Comparison of ENCODE assay signal across 16 mouse cellular contexts in the genomic region with DNA sequence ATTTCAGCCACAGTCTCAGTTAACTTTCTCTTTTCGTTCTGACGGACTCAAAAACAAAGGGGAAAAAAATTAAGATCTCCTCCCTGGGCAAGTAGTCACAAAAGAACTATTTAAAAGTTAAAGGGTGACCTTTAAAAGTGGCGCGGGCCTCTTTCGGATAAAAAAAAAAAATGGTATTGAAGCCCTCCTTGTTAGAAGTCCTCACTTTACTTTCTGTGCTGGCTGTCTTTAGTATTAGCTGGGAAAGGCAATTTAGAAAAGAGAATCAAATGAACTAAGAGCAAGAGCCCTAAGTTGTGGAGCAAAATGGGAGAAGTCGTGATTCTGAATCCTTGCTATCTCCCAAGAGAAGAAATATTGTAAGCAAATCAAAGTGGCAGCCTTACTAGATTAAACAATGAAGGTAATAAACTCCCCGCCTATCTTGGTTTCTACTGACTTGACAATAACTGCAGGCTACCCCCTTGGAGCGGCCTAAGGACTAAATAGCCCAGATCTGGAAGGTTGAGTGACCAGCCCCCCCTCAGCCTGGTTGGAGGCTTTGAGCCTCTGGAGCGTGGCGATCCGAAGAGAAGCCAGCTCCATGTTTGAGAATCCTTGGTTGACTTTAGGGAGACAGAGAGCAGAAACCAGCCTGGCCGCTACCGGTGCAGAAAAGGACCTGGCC. TPM values are rescaled to one million over a fixed set of nuclear protein-coding genes. Genes with fewer than 3 reads are reported as not detected.
A peak's percentile ranks its signal among the peaks of the same experiment; 100 is the strongest.
DNase-seq lines count a peak whose midpoint lies in the region; ATAC-seq and TF ChIP-seq lines count a peak whose summit lies in the region.
"Had no signal": no experiment of that assay in that cellular context is flagged by ENCODE, and none has a peak within 500 bp of the region (broad histone marks: within the 10 kb centered on the region; RNA-seq: fewer than 3 reads in every experiment).

No protein-coding gene starts in this region.

- peaks cover 12% of the 10 kb centered on the region for H3K4me1 ChIP-seq in hindbrain, embryonic 10.5 days (replicated peaks)
- H3K4me1 ChIP-seq in hindbrain, embryonic 12.5 days = 0 out of 2 replicates have a peak, but pooled peaks cover 3% of the 10 kb centered on the region
- H3K4me1 ChIP-seq in midbrain, embryonic 10.5 days = peaks cover 31% of the 10 kb centered on the region
- no peaks in the 10 kb centered on the region for H3K4me1 ChIP-seq in midbrain, postnatal 0 days (ENCODE audit: insufficient read depth, low read length)
- no peaks in the 10 kb centered on the region for H3K4me1 ChIP-seq in forebrain, postnatal 0 days (ENCODE audit: insufficient read depth)
- H3K4me1 ChIP-seq: hindbrain, embryonic 15.5 days had no signal

- H3K9me3 ChIP-seq in hindbrain, embryonic 10.5 days = no peaks in the 10 kb centered on the region
- H3K9me3 ChIP-seq in hindbrain, embryonic 12.5 days (replicated peaks) = no peaks in the 10 kb centered on the region
- no peaks in the 10 kb centered on the region for H3K9me3 ChIP-seq in midbrain, embryonic 10.5 days (replicated peaks)
- no peaks in the 10 kb centered on the region for H3K9me3 ChIP-seq in midbrain, postnatal 0 days (ENCODE audit: low read length)
- no peaks in the 10 kb centered on the region for H3K9me3 ChIP-seq in forebrain, postnatal 0 days (ENCODE audit: low read length)
- H3K9me3 ChIP-seq: hindbrain, embryonic 15.5 days had no signal

- WGBS in hindbrain, embryonic 10.5 days = 16% methylated on average over 13 of the region's 13 CpGs
- WGBS in hindbrain, embryonic 12.5 days = 19% methylated on average over 13 of the region's 13 CpGs
- WGBS in midbrain, embryonic 10.5 days = 16% methylated on average over 13 of the region's 13 CpGs
- 17% methylated on average over 13 of the region's 13 CpGs for WGBS in midbrain, postnatal 0 days
- 15% methylated on average over 13 of the region's 13 CpGs for WGBS in forebrain, postnatal 0 days

- ATAC-seq in hindbrain, embryonic 12.5 days (ENCODE audit: low FRiP score) = no peak
- ATAC-seq in midbrain, postnatal 0 days (ENCODE audit: low FRiP score) = no peak
- ATAC-seq in forebrain, postnatal 0 days = no peak; the same call in 1 of the 2 replicates
- ATAC-seq: Patski had no signal

- peak overlapping the region; percentile 34 for H3K4me3 ChIP-seq in hindbrain, embryonic 10.5 days
- no peak overlapping the region for H3K4me3 ChIP-seq in hindbrain, embryonic 12.5 days
- H3K4me3 ChIP-seq in midbrain, embryonic 10.5 days = peak overlapping the region; percentile 42
- H3K4me3 ChIP-seq in midbrain, postnatal 0 days (ENCODE audit: low read depth, low read length) = no peak overlapping the region
- no peak overlapping the region for H3K4me3 ChIP-seq in forebrain, postnatal 0 days (ENCODE audit: low read depth, low read length)
- H3K4me3 ChIP-seq: hindbrain, embryonic 15.5 days had no signal

- no peaks in the 10 kb centered on the region for H3K36me3 ChIP-seq in hindbrain, embryonic 10.5 days
- H3K36me3 ChIP-seq in hindbrain, embryonic 12.5 days = no peaks in the 10 kb centered on the region
- H3K36me3 ChIP-seq in midbrain, embryonic 10.5 days = no peaks in the 10 kb centered on the region
- H3K36me3 ChIP-seq in midbrain, postnatal 0 days (ENCODE audit: insufficient read depth, low read length) = no peaks in the 10 kb centered on the region
- H3K36me3 ChIP-seq in forebrain, postnatal 0 days (ENCODE audit: insufficient read depth) = no peaks in the 10 kb centered on the region
- H3K36me3 ChIP-seq: hindbrain, embryonic 15.5 days had no signal

- peaks cover 99% of the 10 kb centered on the region for H3K27me3 ChIP-seq in hindbrain, embryonic 10.5 days (ENCODE audit: insufficient read depth, poor library complexity, severe bottlenecking)
- peaks cover 92% of the 10 kb centered on the region for H3K27me3 ChIP-seq in hindbrain, embryonic 12.5 days
- peaks cover 100% of the 10 kb centered on the region for H3K27me3 ChIP-seq in midbrain, embryonic 10.5 days (ENCODE audit: low read depth, poor library complexity, severe bottlenecking)
- H3K27me3 ChIP-seq in midbrain, postnatal 0 days (ENCODE audit: insufficient read depth, low read length) = peaks cover 86% of the 10 kb centered on the region
- H3K27me3 ChIP-seq in forebrain, postnatal 0 days (ENCODE audit: insufficient read depth, low read length) = peaks cover 82% of the 10 kb centered on the region

- TF ChIP-seq CTCF in midbrain, postnatal 0 days (IDR thresholded peaks at IDR 0.05) = no peak
- no peak for TF ChIP-seq CTCF in forebrain, postnatal 0 days (IDR thresholded peaks at IDR 0.05; ENCODE audit: low read depth)

- H3K4me2 ChIP-seq in hindbrain, embryonic 12.5 days (replicated peaks) = no peak overlapping the region; the same call in 1 of the 2 replicates
- no peak overlapping the region for H3K4me2 ChIP-seq in midbrain, postnatal 0 days (ENCODE audit: low read depth, low read length, poor library complexity, severe bottlenecking)
- peak overlapping the region; percentile 1; the same call in 1 of the 2 replicates for H3K4me2 ChIP-seq in forebrain, postnatal 0 days (ENCODE audit: low read depth)
- H3K4me2 ChIP-seq: hindbrain, embryonic 15.5 days had no signal

- no peak for DNase-seq in hindbrain, embryonic 10.5 days (ENCODE audit: low spot score)
- DNase-seq in midbrain, embryonic 10.5 days (ENCODE audit: low spot score) = no peak
- DNase-seq in midbrain, postnatal 0 days (ENCODE audit: low spot score) = no peak
- DNase-seq in forebrain, postnatal 0 days = peak; percentile 4
- DNase-seq in right cerebral cortex, postnatal 25 days = no peak
- DNase-seq in spleen, postnatal 10 days (ENCODE audit: low spot score in 2 of 2) = no peak
- DNase-seq in layer of hippocampus, adult 8-10 months (ENCODE audit: low spot score in 2 of 2) = no peak
- DNase-seq: adrenal gland, adult 8-10 months; cerebellum, adult 11-12 months; thymus, postnatal 25 days had no signal

- no peak overlapping the region for H3K27ac ChIP-seq in hindbrain, embryonic 10.5 days
- H3K27ac ChIP-seq in hindbrain, embryonic 12.5 days = no peak overlapping the region
- H3K27ac ChIP-seq in midbrain, embryonic 10.5 days (replicated peaks) = peak overlapping the region; percentile 58
- H3K27ac ChIP-seq in midbrain, postnatal 0 days (ENCODE audit: low read depth, low read length) = no peak overlapping the region
- no peak overlapping the region for H3K27ac ChIP-seq in forebrain, postnatal 0 days (ENCODE audit: low read depth, low read length)
- H3K27ac ChIP-seq: hindbrain, embryonic 15.5 days had no signal

- H3K9ac ChIP-seq in hindbrain, embryonic 12.5 days = no peak overlapping the region
- no peak overlapping the region for H3K9ac ChIP-seq in midbrain, postnatal 0 days (replicated peaks; ENCODE audit: low read length, poor library complexity, severe bottlenecking)
- H3K9ac ChIP-seq in forebrain, postnatal 0 days = no peak overlapping the region
- H3K9ac ChIP-seq: hindbrain, embryonic 15.5 days had no signal

RNA-seq across cellular contexts. Expression of gene Nkx2-1, which starts 17.5 kb away (rescaled TPM):
- 3.2 and 3.6 TPM in 2 replicates for polyA plus RNA-seq in hindbrain, embryonic 10.5 days (2016; fragmentation: Nextera tagmentation; extraction: Ambion mirVana)
- 0.12 and 1.7 TPM in 2 replicates for polyA plus RNA-seq in hindbrain, embryonic 12.5 days (2016; fragmentation: Nextera tagmentation; extraction: Ambion mirVana)
- 9.1 and 9.4 TPM in 2 replicates for polyA plus RNA-seq in midbrain, embryonic 10.5 days (2016; fragmentation: Nextera tagmentation; extraction: Ambion mirVana)
- 0.19 and 1.6 TPM in 2 replicates for total RNA-seq in midbrain, postnatal 0 days (2014; rRNA removed)
- 5.1 and 7.6 TPM in 2 replicates for polyA plus RNA-seq in midbrain, postnatal 0 days (2015; fragmentation: Nextera tagmentation; extraction: Ambion mirVana)
- total RNA-seq in forebrain, postnatal 0 days (2014; rRNA removed) = 2.9 and 10.3 TPM in 2 replicates
- 3.8 and 7.2 TPM in 2 replicates for polyA plus RNA-seq in forebrain, postnatal 0 days (2015; fragmentation: Nextera tagmentation; extraction: Ambion mirVana)
- total RNA-seq in layer of hippocampus, adult 8-10 months (2022) = under 1 TPM; 0.26 to 0.39 (median 0.31) TPM
- total RNA-seq: adrenal gland, adult 8-10 months; gastrocnemius, postnatal 4 days; megakaryocyte progenitor cell, adult 5-6 weeks had no signal
- polyA plus RNA-seq: neural tube, embryonic 14.5 days; Patski had no signal

Comparison
In these comparisons a context has a peak if more than half of its experiments do, and no peak if none do; other contexts are left out.
1. H3K4me3 ChIP-seq: peak in hindbrain, embryonic 10.5 days (single experiment) and midbrain, embryonic 10.5 days (single experiment); none in hindbrain, embryonic 12.5 days (single experiment), midbrain, postnatal 0 days (single experiment) and forebrain, postnatal 0 days (single experiment).